Comparison of ENCODE assay signal across 7 mouse cellular contexts in genomic region chr5:111465811-111466299, GRCm38 (mm10). TPM values are rescaled to one million over a fixed set of nuclear protein-coding genes. Genes with fewer than 3 reads are reported as not detected.
DNase-seq lines count a peak whose midpoint lies in the region; ATAC-seq lines count a peak whose summit lies in the region.

No protein-coding gene starts in this region.

- no peak for ATAC-seq in forebrain, embryonic 14.5 days
- 0 out of 2 replicates have a peak, but pooled peaks have one; percentile 35 for ATAC-seq in hindbrain, embryonic 11.5 days (ENCODE audit: low FRiP score)
- no peak for ATAC-seq in limb, embryonic 12.5 days (ENCODE audit: insufficient number of reproducible peaks, insufficient read depth, low FRiP score, low TSS enrichment, low read depth)
- ATAC-seq in midbrain, embryonic 14.5 days (ENCODE audit: low FRiP score, low TSS enrichment), result no peak
- no peak for ATAC-seq in erythroblast, adult 5-6 weeks (replicated peaks; ENCODE audit: low FRiP score, poor library complexity, severe bottlenecking)

- H3K4me2 ChIP-seq in forebrain, embryonic 14.5 days (ENCODE audit: low read length), result no peak overlapping the region
- H3K4me2 ChIP-seq in hindbrain, embryonic 11.5 days (replicated peaks; ENCODE audit: low read depth, low read length), result no peak overlapping the region
- no peak overlapping the region for H3K4me2 ChIP-seq in limb, embryonic 12.5 days
- H3K4me2 ChIP-seq in midbrain, embryonic 14.5 days (ENCODE audit: low read length), result no peak overlapping the region

- no peak overlapping the region for H3K9ac ChIP-seq in forebrain, embryonic 14.5 days (ENCODE audit: low read length)
- no peak overlapping the region for H3K9ac ChIP-seq in hindbrain, embryonic 11.5 days (ENCODE audit: low read depth, low read length)
- no peak overlapping the region for H3K9ac ChIP-seq in limb, embryonic 12.5 days (replicated peaks)
- H3K9ac ChIP-seq in midbrain, embryonic 14.5 days (replicated peaks; ENCODE audit: low read length), result no peak overlapping the region

- H3K36me3 ChIP-seq in forebrain, embryonic 14.5 days (ENCODE audit: control insufficient read depth, insufficient read depth, low read length), result no peaks in the 10 kb centered on the region
- H3K36me3 ChIP-seq in hindbrain, embryonic 11.5 days (ENCODE audit: control insufficient read depth, insufficient read depth, low read length), result no peaks in the 10 kb centered on the region
- H3K36me3 ChIP-seq in limb, embryonic 12.5 days, result no peaks in the 10 kb centered on the region
- H3K36me3 ChIP-seq in midbrain, embryonic 14.5 days (ENCODE audit: control insufficient read depth, insufficient read depth, low read length), result no peaks in the 10 kb centered on the region

- no peaks in the 10 kb centered on the region for H3K27me3 ChIP-seq in forebrain, embryonic 14.5 days (replicated peaks; ENCODE audit: control insufficient read depth, insufficient read depth, low read length)
- no peaks in the 10 kb centered on the region for H3K27me3 ChIP-seq in hindbrain, embryonic 11.5 days (ENCODE audit: control insufficient read depth, insufficient read depth, low read length)
- 0 out of 2 replicates have a peak, but pooled peaks cover 5% of the 10 kb centered on the region for H3K27me3 ChIP-seq in limb, embryonic 12.5 days
- no peaks in the 10 kb centered on the region for H3K27me3 ChIP-seq in midbrain, embryonic 14.5 days (ENCODE audit: control insufficient read depth, insufficient read depth, low read length)

- H3K4me1 ChIP-seq in forebrain, embryonic 14.5 days (ENCODE audit: control insufficient read depth, insufficient read depth, low read length), result no peaks in the 10 kb centered on the region
- no peaks in the 10 kb centered on the region for H3K4me1 ChIP-seq in hindbrain, embryonic 11.5 days (replicated peaks; ENCODE audit: control insufficient read depth, insufficient read depth, low read length)
- peaks cover 9% of the 10 kb centered on the region for H3K4me1 ChIP-seq in limb, embryonic 12.5 days (replicated peaks)
- H3K4me1 ChIP-seq in midbrain, embryonic 14.5 days (ENCODE audit: control insufficient read depth, insufficient read depth, low read length), result no peaks in the 10 kb centered on the region

- DNase-seq in brain, adult 2 months (ENCODE audit: low read depth, low spot score), result peak; percentile 68
- no peak for DNase-seq in forebrain, embryonic 14.5 days (ENCODE audit: low spot score)
- peak; percentile 43 for DNase-seq in hindbrain, embryonic 11.5 days (ENCODE audit: low spot score)
- DNase-seq in midbrain, embryonic 14.5 days, result peak; percentile 43
- DNase-seq in B cell, adult 2 months, result no peak

- H3K4me3 ChIP-seq in forebrain, embryonic 14.5 days (ENCODE audit: low read depth, low read length), result no peak overlapping the region
- no peak overlapping the region for H3K4me3 ChIP-seq in hindbrain, embryonic 11.5 days (ENCODE audit: low read depth, low read length)
- H3K4me3 ChIP-seq in limb, embryonic 12.5 days (replicated peaks), result no peak overlapping the region
- H3K4me3 ChIP-seq in midbrain, embryonic 14.5 days (replicated peaks; ENCODE audit: low read depth, low read length), result no peak overlapping the region

- H3K9me3 ChIP-seq in forebrain, embryonic 14.5 days (replicated peaks; ENCODE audit: control insufficient read depth, low read length), result no peaks in the 10 kb centered on the region
- no peaks in the 10 kb centered on the region for H3K9me3 ChIP-seq in hindbrain, embryonic 11.5 days (ENCODE audit: control insufficient read depth, low read length)
- peaks cover 6% of the 10 kb centered on the region; the same call in 1 of the 2 replicates for H3K9me3 ChIP-seq in limb, embryonic 12.5 days
- H3K9me3 ChIP-seq in midbrain, embryonic 14.5 days (ENCODE audit: control insufficient read depth, low read length), result no peaks in the 10 kb centered on the region

- H3K27ac ChIP-seq in forebrain, embryonic 14.5 days (ENCODE audit: low read depth, low read length), result 0 out of 2 replicates have a peak overlapping the region, but pooled peaks have one; percentile 48
- H3K27ac ChIP-seq in hindbrain, embryonic 11.5 days (ENCODE audit: low read depth, low read length), result peak overlapping the region; percentile 42; the same call in 1 of the 2 replicates
- H3K27ac ChIP-seq in limb, embryonic 12.5 days, result peak overlapping the region; percentile 66
- 0 out of 2 replicates have a peak overlapping the region, but pooled peaks have one; percentile 20 for H3K27ac ChIP-seq in midbrain, embryonic 14.5 days (replicated peaks; ENCODE audit: low read depth, low read length)

- 60% methylated on average over 11 of the region's 11 CpGs for WGBS in forebrain, embryonic 14.5 days
- 60% methylated on average over 11 of the region's 11 CpGs for WGBS in hindbrain, embryonic 11.5 days
- WGBS in limb, embryonic 12.5 days, result 60% methylated on average over 11 of the region's 11 CpGs
- WGBS in midbrain, embryonic 14.5 days, result 58% methylated on average over 11 of the region's 11 CpGs

RNA-seq across cellular contexts. Expression of gene Mn1, which starts 48.7 kb away (rescaled TPM):
- polyA plus RNA-seq in forebrain, embryonic 14.5 days (2014; fragmentation: Nextera tagmentation; extraction: Ambion mirVana), result 57.2 and 71.2 TPM in 2 replicates
- polyA plus RNA-seq in hindbrain, embryonic 11.5 days (2014; fragmentation: Nextera tagmentation; extraction: Ambion mirVana), result 41.9 and 42.5 TPM in 2 replicates
- 14.9 and 15.0 TPM in 2 replicates for polyA plus RNA-seq in limb, embryonic 12.5 days (2016; fragmentation: Nextera tagmentation; extraction: Ambion mirVana)
- 51.7 and 69.2 TPM in 2 replicates for polyA plus RNA-seq in midbrain, embryonic 14.5 days (2014; fragmentation: Nextera tagmentation; extraction: Ambion mirVana)
- 0.21 TPM in 1 of 2 replicates, not detected in the other for total RNA-seq in erythroblast, adult 5-6 weeks (2015; ENCODE audit: low replicate concordance)
- total RNA-seq in erythroblast, adult 5-6 weeks (2017; ENCODE audit: low replicate concordance), result 0.14 TPM in 1 of 2 replicates, not detected in the other

Comparison
In these comparisons a context has a peak if more than half of its experiments do, and no peak if none do; other contexts are left out.
1. DNase-seq: peak in brain, adult 2 months (single experiment), hindbrain, embryonic 11.5 days (single experiment) and midbrain, embryonic 14.5 days (single experiment); none in forebrain, embryonic 14.5 days (single experiment) and B cell, adult 2 months (0 of 2).
2. Peak in every context shown above with its lines, with median percentiles within 50 percentile points of each other: H3K27ac ChIP-seq.